Comparison of ENCODE assay signal across 7 mouse cellular contexts in genomic region chr11:115157933-115158719, GRCm38 (mm10). TPM values are rescaled to one million over a fixed set of nuclear protein-coding genes. Genes with fewer than 3 reads are reported as not detected.
A peak's percentile ranks its signal among the peaks of the same experiment; 100 is the strongest.
DNase-seq lines count a peak whose midpoint lies in the region; ATAC-seq and TF ChIP-seq lines count a peak whose summit lies in the region.

No protein-coding gene starts in this region.

- H3K27me3 ChIP-seq in lung, embryonic 15.5 days, result peaks cover 33% of the 10 kb centered on the region
- peaks cover 50% of the 10 kb centered on the region for H3K27me3 ChIP-seq in embryonic facial prominence, embryonic 12.5 days
- H3K27me3 ChIP-seq in liver, embryonic 14.5 days (ENCODE audit: control insufficient read depth, insufficient read depth, low read length), result no peaks in the 10 kb centered on the region

- peak overlapping the region; percentile 20; the same call in 1 of the 2 replicates for H3K4me2 ChIP-seq in lung, embryonic 15.5 days
- H3K4me2 ChIP-seq in embryonic facial prominence, embryonic 12.5 days (replicated peaks), result no peak overlapping the region
- H3K4me2 ChIP-seq in liver, embryonic 14.5 days (ENCODE audit: low read depth), result peak overlapping the region; percentile 6

- WGBS in lung, embryonic 15.5 days, result 17% methylated on average over 12 of the region's 12 CpGs
- 22% methylated on average over 12 of the region's 12 CpGs for WGBS in embryonic facial prominence, embryonic 12.5 days
- WGBS in liver, embryonic 14.5 days (ENCODE audit: insufficient replicate concordance), result 8% methylated on average over 12 of the region's 12 CpGs

- H3K9ac ChIP-seq in lung, embryonic 15.5 days, result no peak overlapping the region
- 0 out of 2 replicates have a peak overlapping the region, but pooled peaks have one; percentile 8 for H3K9ac ChIP-seq in embryonic facial prominence, embryonic 12.5 days
- no peak overlapping the region for H3K9ac ChIP-seq in liver, embryonic 14.5 days (replicated peaks)

- no peak overlapping the region for H3K4me3 ChIP-seq in lung, embryonic 15.5 days
- H3K4me3 ChIP-seq in embryonic facial prominence, embryonic 12.5 days, result no peak overlapping the region
- H3K4me3 ChIP-seq in liver, embryonic 14.5 days (ENCODE audit: insufficient read depth in 1 of 2, low read depth in 2 of 2, low read length in 2 of 2), result no peak overlapping the region

- peak overlapping the region; percentile 56 for H3K27ac ChIP-seq in lung, embryonic 15.5 days
- H3K27ac ChIP-seq in embryonic facial prominence, embryonic 12.5 days, result 0 out of 2 replicates have a peak overlapping the region, but pooled peaks have one; percentile 55
- H3K27ac ChIP-seq in liver, embryonic 14.5 days, result no peak overlapping the region

- TF ChIP-seq CTCF in liver, embryonic 14.5 days (IDR thresholded peaks at IDR 0.05; ENCODE audit: low read depth), result no peak

- TF ChIP-seq EP300 in liver, embryonic 14.5 days (IDR thresholded peaks at IDR 0.05; ENCODE audit: low read depth), result no peak

- H3K9me3 ChIP-seq in lung, embryonic 15.5 days, result no peaks in the 10 kb centered on the region
- H3K9me3 ChIP-seq in embryonic facial prominence, embryonic 12.5 days, result no peaks in the 10 kb centered on the region
- H3K9me3 ChIP-seq in liver, embryonic 14.5 days (ENCODE audit: control insufficient read depth, low read length), result no peaks in the 10 kb centered on the region

- H3K4me1 ChIP-seq in lung, embryonic 15.5 days, result peaks cover 39% of the 10 kb centered on the region
- peaks cover 25% of the 10 kb centered on the region for H3K4me1 ChIP-seq in embryonic facial prominence, embryonic 12.5 days
- peaks cover 12 to 16% of the 10 kb centered on the region in 2 experiments for H3K4me1 ChIP-seq in liver, embryonic 14.5 days (replicated peaks; ENCODE audit: control insufficient read depth in 2 of 2, insufficient read depth in 2 of 2, low read length in 1 of 2)

- DNase-seq in lung, postnatal 14 days, result no peak
- DNase-seq in liver, embryonic 14.5 days (ENCODE audit: low read depth in 3 of 3, low spot score in 3 of 3), result no peak
- DNase-seq in thymus, postnatal 10 days (ENCODE audit: low spot score in 2 of 2), result peak; percentile 83 to 90
- DNase-seq in frontal cortex, postnatal 14 days (ENCODE audit: low spot score in 2 of 2), result no peak
- no peak for DNase-seq in frontal cortex, postnatal 36 days (ENCODE audit: low spot score in 2 of 2)

- no peak for ATAC-seq in lung, embryonic 15.5 days (ENCODE audit: borderline replicate concordance, extremely low read depth, low FRiP score, low TSS enrichment)
- ATAC-seq in embryonic facial prominence, embryonic 12.5 days (ENCODE audit: insufficient number of reproducible peaks, insufficient read depth, low FRiP score, low TSS enrichment), result no peak
- no peak for ATAC-seq in liver, embryonic 14.5 days (ENCODE audit: insufficient read depth)

- no peaks in the 10 kb centered on the region for H3K36me3 ChIP-seq in lung, embryonic 15.5 days
- H3K36me3 ChIP-seq in embryonic facial prominence, embryonic 12.5 days, result no peaks in the 10 kb centered on the region
- no peaks in the 10 kb centered on the region for H3K36me3 ChIP-seq in liver, embryonic 14.5 days (replicated peaks; ENCODE audit: control insufficient read depth, insufficient read depth, low read depth)

RNA-seq across cellular contexts. Expression of gene Slc9a3r1, which starts 5.0 kb away (rescaled TPM):
- 55.0 and 58.2 TPM in 2 replicates for polyA plus RNA-seq in lung, embryonic 15.5 days (2015; fragmentation: Nextera tagmentation; extraction: Ambion mirVana)
- polyA plus RNA-seq in embryonic facial prominence, embryonic 12.5 days (2016; fragmentation: Nextera tagmentation; extraction: Ambion mirVana), result 34.6 and 35.4 TPM in 2 replicates
- 37.9 and 41.4 TPM in 2 replicates for polyA plus RNA-seq in liver, embryonic 14.5 days (2012; rRNA removed)
- 49.6 and 58.3 TPM in 2 replicates for polyA plus RNA-seq in liver, embryonic 14.5 days (2014; fragmentation: Nextera tagmentation; extraction: Ambion mirVana)

RNA-seq across cellular contexts. Expression of gene Cd300lf, which starts 24.3 kb away (rescaled TPM):
- polyA plus RNA-seq in lung, embryonic 15.5 days (2015; fragmentation: Nextera tagmentation; extraction: Ambion mirVana), result 1.3 and 1.8 TPM in 2 replicates
- 0.28 TPM in 1 of 2 replicates, not detected in the other for polyA plus RNA-seq in embryonic facial prominence, embryonic 12.5 days (2016; fragmentation: Nextera tagmentation; extraction: Ambion mirVana)
- 1.5 and 1.6 TPM in 2 replicates for polyA plus RNA-seq in liver, embryonic 14.5 days (2012; rRNA removed)
- 0.97 and 1.1 TPM in 2 replicates for polyA plus RNA-seq in liver, embryonic 14.5 days (2014; fragmentation: Nextera tagmentation; extraction: Ambion mirVana)

RNA-seq across cellular contexts. Expression of gene Tmem104, which starts 29.2 kb away (rescaled TPM):
- polyA plus RNA-seq in lung, embryonic 15.5 days (2015; fragmentation: Nextera tagmentation; extraction: Ambion mirVana), result 10.5 and 12.3 TPM in 2 replicates
- 10.1 and 13.4 TPM in 2 replicates for polyA plus RNA-seq in embryonic facial prominence, embryonic 12.5 days (2016; fragmentation: Nextera tagmentation; extraction: Ambion mirVana)
- 1.7 and 2.1 TPM in 2 replicates for polyA plus RNA-seq in liver, embryonic 14.5 days (2012; rRNA removed)
- polyA plus RNA-seq in liver, embryonic 14.5 days (2014; fragmentation: Nextera tagmentation; extraction: Ambion mirVana), result 4.0 and 4.1 TPM in 2 replicates

RNA-seq across cellular contexts. Expression of gene Nat9, which starts 29.5 kb away (rescaled TPM):
- polyA plus RNA-seq in lung, embryonic 15.5 days (2015; fragmentation: Nextera tagmentation; extraction: Ambion mirVana), result 22.0 and 23.8 TPM in 2 replicates
- 21.8 and 23.7 TPM in 2 replicates for polyA plus RNA-seq in embryonic facial prominence, embryonic 12.5 days (2016; fragmentation: Nextera tagmentation; extraction: Ambion mirVana)
- polyA plus RNA-seq in liver, embryonic 14.5 days (2012; rRNA removed), result 6.0 and 7.7 TPM in 2 replicates
- 8.2 and 8.5 TPM in 2 replicates for polyA plus RNA-seq in liver, embryonic 14.5 days (2014; fragmentation: Nextera tagmentation; extraction: Ambion mirVana)

Comparison
In these comparisons a context has a peak if more than half of its experiments do, and no peak if none do; other contexts are left out.
1. DNase-seq: peak in thymus, postnatal 10 days (2 of 2); none in lung, postnatal 14 days (single experiment), liver, embryonic 14.5 days (0 of 3), frontal cortex, postnatal 14 days (0 of 2) and frontal cortex, postnatal 36 days (0 of 2).